Mouse (Mus musculus): ENCODE data around the gene Gm47289. TPM values are rescaled to one million over a fixed set of nuclear protein-coding genes. Genes with fewer than 3 reads are reported as not detected.

Gene Gm47289
- polyA plus RNA-seq, 1 experiment from 2014 or later, result not detected

- Histone ChIP-seq H3K4me3 (replicated peaks; ENCODE audit: low read length) (no peak overlapping the region), H3K4me2 (ENCODE audit: low read depth, low read length) (no peak overlapping the region), H3K27me3 (ENCODE audit: control insufficient read depth, insufficient read depth, low read length) (no peaks in the 10 kb centered on the region), H3K9me3 (replicated peaks; ENCODE audit: control insufficient read depth, low read length) (no peaks in the 10 kb centered on the region), H3K36me3 (ENCODE audit: control insufficient read depth, insufficient read depth, low read length) (no peaks in the 10 kb centered on the region), H3K9ac (ENCODE audit: low read length) (no peak overlapping the region), H3K27ac (ENCODE audit: low read length) (no peak overlapping the region), H3K4me1 (ENCODE audit: control insufficient read depth, insufficient read depth, low read length) (peaks cover 8% of the 10 kb centered on the region; the same call in 1 of the 2 replicates)
- peak; percentile 66 for ATAC-seq (ENCODE audit: insufficient read depth, low FRiP score)
- WGBS, result 6% methylated on average over 3 of the region's 3 CpGs
Observed at GRCm38 (mm10) chr9:119181241-119181728, 22.3 kb downstream of the Gm47289 start.

- H3K27ac ChIP-seq (ENCODE audit: low read length), result no peak overlapping the region
- H3K9ac ChIP-seq (ENCODE audit: low read length), result no peak overlapping the region
- no peaks in the 10 kb centered on the region for H3K9me3 ChIP-seq (replicated peaks; ENCODE audit: control insufficient read depth, low read length)
- no peaks in the 10 kb centered on the region for H3K36me3 ChIP-seq (ENCODE audit: control insufficient read depth, insufficient read depth, low read length)
- ATAC-seq (ENCODE audit: insufficient read depth, low FRiP score), result peak; percentile 58; the same call in 1 of the 2 replicates
- H3K4me2 ChIP-seq (ENCODE audit: low read depth, low read length), result no peak overlapping the region
- 35% methylated on average over 11 of the region's 11 CpGs for WGBS
- H3K4me1 ChIP-seq (ENCODE audit: control insufficient read depth, insufficient read depth, low read length), result no peaks in the 10 kb centered on the region
- no peak overlapping the region for H3K4me3 ChIP-seq (replicated peaks; ENCODE audit: low read length)
- H3K27me3 ChIP-seq (ENCODE audit: control insufficient read depth, insufficient read depth, low read length), result no peaks in the 10 kb centered on the region
Observed at GRCm38 (mm10) chr9:119192202-119192990, 33.4 kb downstream of the Gm47289 start.

GRCm38 (mm10) chr9:119199151-119199861 lies 40.3 kb downstream of the Gm47289 start:
- ATAC-seq (ENCODE audit: insufficient read depth, low FRiP score), result no peak
- Histone ChIP-seq H3K4me2 (ENCODE audit: low read depth, low read length) (no peak overlapping the region), H3K27ac (ENCODE audit: low read length) (no peak overlapping the region), H3K9me3 (replicated peaks; ENCODE audit: control insufficient read depth, low read length) (no peaks in the 10 kb centered on the region), H3K4me3 (replicated peaks; ENCODE audit: low read length) (no peak overlapping the region), H3K4me1 (ENCODE audit: control insufficient read depth, insufficient read depth, low read length) (no peaks in the 10 kb centered on the region), H3K27me3 (ENCODE audit: control insufficient read depth, insufficient read depth, low read length) (no peaks in the 10 kb centered on the region), H3K36me3 (ENCODE audit: control insufficient read depth, insufficient read depth, low read length) (no peaks in the 10 kb centered on the region), H3K9ac (ENCODE audit: low read length) (no peak overlapping the region)
- WGBS, result 74% methylated on average over 10 of the region's 10 CpGs

GRCm38 (mm10) chr9:119201653-119202052 lies 42.7 kb downstream of the Gm47289 start:
- Histone ChIP-seq H3K9me3 (replicated peaks; ENCODE audit: control insufficient read depth, low read length) (no peaks in the 10 kb centered on the region), H3K27ac (ENCODE audit: low read length) (no peak overlapping the region), H3K4me3 (replicated peaks; ENCODE audit: low read length) (no peak overlapping the region), H3K27me3 (ENCODE audit: control insufficient read depth, insufficient read depth, low read length) (no peaks in the 10 kb centered on the region), H3K36me3 (ENCODE audit: control insufficient read depth, insufficient read depth, low read length) (no peaks in the 10 kb centered on the region), H3K9ac (ENCODE audit: low read length) (no peak overlapping the region), H3K4me1 (ENCODE audit: control insufficient read depth, insufficient read depth, low read length) (no peaks in the 10 kb centered on the region), H3K4me2 (ENCODE audit: low read depth, low read length) (no peak overlapping the region)
- 78% methylated on average over 5 of the region's 5 CpGs for WGBS
- ATAC-seq (ENCODE audit: insufficient read depth, low FRiP score), result no peak

- no peak overlapping the region for H3K4me3 ChIP-seq (replicated peaks; ENCODE audit: low read length)
- H3K9me3 ChIP-seq (replicated peaks; ENCODE audit: control insufficient read depth, low read length), result no peaks in the 10 kb centered on the region
- no peak overlapping the region for H3K9ac ChIP-seq (ENCODE audit: low read length)
- 97% methylated on average over 9 of the region's 9 CpGs for WGBS
- H3K27me3 ChIP-seq (ENCODE audit: control insufficient read depth, insufficient read depth, low read length), result no peaks in the 10 kb centered on the region
- H3K4me2 ChIP-seq (ENCODE audit: low read depth, low read length), result no peak overlapping the region
- ATAC-seq (ENCODE audit: insufficient read depth, low FRiP score), result no peak
- H3K4me1 ChIP-seq (ENCODE audit: control insufficient read depth, insufficient read depth, low read length), result no peaks in the 10 kb centered on the region
- H3K36me3 ChIP-seq (ENCODE audit: control insufficient read depth, insufficient read depth, low read length), result no peaks in the 10 kb centered on the region
- H3K27ac ChIP-seq (ENCODE audit: low read length), result no peak overlapping the region
Observed at GRCm38 (mm10) chr9:119203617-119204016, 44.7 kb downstream of the Gm47289 start.

GRCm38 (mm10) chr9:119205756-119206155 lies 46.8 kb downstream of the Gm47289 start:
- Histone ChIP-seq H3K4me1 (ENCODE audit: control insufficient read depth, insufficient read depth, low read length) (no peaks in the 10 kb centered on the region), H3K36me3 (ENCODE audit: control insufficient read depth, insufficient read depth, low read length) (no peaks in the 10 kb centered on the region), H3K9ac (ENCODE audit: low read length) (no peak overlapping the region), H3K4me2 (ENCODE audit: low read depth, low read length) (no peak overlapping the region), H3K4me3 (replicated peaks; ENCODE audit: low read length) (no peak overlapping the region), H3K27ac (ENCODE audit: low read length) (no peak overlapping the region), H3K27me3 (ENCODE audit: control insufficient read depth, insufficient read depth, low read length) (no peaks in the 10 kb centered on the region), H3K9me3 (replicated peaks; ENCODE audit: control insufficient read depth, low read length) (no peaks in the 10 kb centered on the region)
- ATAC-seq (ENCODE audit: insufficient read depth, low FRiP score), result no peak
- WGBS, result 90% methylated on average over 5 of the region's 5 CpGs

- Histone ChIP-seq H3K36me3 (ENCODE audit: control insufficient read depth, insufficient read depth, low read length) (no peaks in the 10 kb centered on the region), H3K9me3 (replicated peaks; ENCODE audit: control insufficient read depth, low read length) (no peaks in the 10 kb centered on the region), H3K4me3 (replicated peaks; ENCODE audit: low read length) (no peak overlapping the region), H3K9ac (ENCODE audit: low read length) (no peak overlapping the region), H3K4me2 (ENCODE audit: low read depth, low read length) (no peak overlapping the region), H3K27ac (ENCODE audit: low read length) (no peak overlapping the region), H3K4me1 (ENCODE audit: control insufficient read depth, insufficient read depth, low read length) (no peaks in the 10 kb centered on the region), H3K27me3 (ENCODE audit: control insufficient read depth, insufficient read depth, low read length) (no peaks in the 10 kb centered on the region)
- 68% methylated on average over 2 of the region's 2 CpGs for WGBS
- no peak for ATAC-seq (ENCODE audit: insufficient read depth, low FRiP score)
Observed at GRCm38 (mm10) chr9:119206666-119207065, 47.7 kb downstream of the Gm47289 start.

GRCm38 (mm10) chr9:119207113-119207512 lies 48.2 kb downstream of the Gm47289 start:
- no peaks in the 10 kb centered on the region for H3K4me1 ChIP-seq (ENCODE audit: control insufficient read depth, insufficient read depth, low read length)
- no peaks in the 10 kb centered on the region for H3K9me3 ChIP-seq (replicated peaks; ENCODE audit: control insufficient read depth, low read length)
- H3K4me2 ChIP-seq (ENCODE audit: low read depth, low read length), result no peak overlapping the region
- ATAC-seq (ENCODE audit: insufficient read depth, low FRiP score), result no peak
- no peak overlapping the region for H3K4me3 ChIP-seq (replicated peaks; ENCODE audit: low read length)
- WGBS, result 42% methylated on average over 4 of the region's 4 CpGs
- no peaks in the 10 kb centered on the region for H3K27me3 ChIP-seq (ENCODE audit: control insufficient read depth, insufficient read depth, low read length)
- H3K27ac ChIP-seq (ENCODE audit: low read length), result no peak overlapping the region
- no peaks in the 10 kb centered on the region for H3K36me3 ChIP-seq (ENCODE audit: control insufficient read depth, insufficient read depth, low read length)
- H3K9ac ChIP-seq (ENCODE audit: low read length), result no peak overlapping the region

GRCm38 (mm10) chr9:119208998-119209397 lies 50.0 kb downstream of the Gm47289 start, which contains the start of gene Slc22a13:
Gene Slc22a13 (minus strand): TSS chr9:119209098.
- Histone ChIP-seq H3K36me3 (ENCODE audit: control insufficient read depth, insufficient read depth, low read length) (no peaks in the 10 kb centered on the region), H3K9ac (ENCODE audit: low read length) (no peak within 1 kb of the TSS), H3K9me3 (replicated peaks; ENCODE audit: control insufficient read depth, low read length) (no peaks in the 10 kb centered on the region), H3K4me1 (ENCODE audit: control insufficient read depth, insufficient read depth, low read length) (no peaks in the 10 kb centered on the region), H3K27ac (ENCODE audit: low read length) (no peak within 1 kb of the TSS), H3K27me3 (ENCODE audit: control insufficient read depth, insufficient read depth, low read length) (no peaks in the 10 kb centered on the region), H3K4me2 (ENCODE audit: low read depth, low read length) (no peak within 1 kb of the TSS), H3K4me3 (replicated peaks; ENCODE audit: low read length) (no peak within 1 kb of the TSS)
- no peak for ATAC-seq (ENCODE audit: insufficient read depth, low FRiP score)
- 94% methylated on average over 4 of the region's 4 CpGs for WGBS

Measured in stomach, embryonic 16.5 days (tissue).